Mouse (Mus musculus) A20 (cell line): ENCODE measurements around the gene Alx1.

Experiments
- DNase-seq: peaks from one replicate; pipeline ENCODE4 v3.0.0-alpha.2; 2011; ENCODE audit warnings: low read depth, low spot score

Alx1 gene

GRCm38 (mm10) chr10:103029730-103030490, at the start of gene Alx1:
Gene Alx1 (minus strand): TSS chr10:103030215.
- no peak for DNase-seq

- DNase-seq, result no peak
These were observed 19.6 kb upstream of the Alx1 start for GRCm38 (mm10) chr10:103049593-103049992.

- DNase-seq, result no peak
These were observed 16.6 kb upstream of the Alx1 start for GRCm38 (mm10) chr10:103046623-103047022.

GRCm38 (mm10) chr10:103045019-103045418, 15.0 kb upstream of the Alx1 start:
- no peak for DNase-seq

- DNase-seq, result no peak
These were observed 5.1 kb upstream of the Alx1 start for GRCm38 (mm10) chr10:103035002-103035640.

GRCm38 (mm10) chr10:103030931-103031330, 916 bp upstream of the Alx1 start:
- DNase-seq, result no peak

GRCm38 (mm10) chr10:103029132-103029729, 784 bp downstream of the Alx1 start:
- DNase-seq, result no peak

- DNase-seq, result no peak
These were observed 1.5 kb downstream of the Alx1 start for GRCm38 (mm10) chr10:103028253-103029131.

GRCm38 (mm10) chr10:103027931-103028252, 2.1 kb downstream of the Alx1 start:
- DNase-seq, result no peak

- no peak for DNase-seq
These were observed 2.6 kb downstream of the Alx1 start for GRCm38 (mm10) chr10:103027226-103027930.

GRCm38 (mm10) chr10:103026636-103027225, 3.3 kb downstream of the Alx1 start:
- DNase-seq, result no peak

- no peak for DNase-seq
These were observed 27.5 kb downstream of the Alx1 start for GRCm38 (mm10) chr10:103002556-103002955.

GRCm38 (mm10) chr10:103000902-103001301, 29.1 kb downstream of the Alx1 start:
- DNase-seq, result no peak

GRCm38 (mm10) chr10:102999584-102999983, 30.4 kb downstream of the Alx1 start:
- DNase-seq, result no peak

- DNase-seq, result no peak
These were observed 54.9 kb downstream of the Alx1 start for GRCm38 (mm10) chr10:102975106-102975505.

- no peak for DNase-seq
These were observed 70.4 kb downstream of the Alx1 start for GRCm38 (mm10) chr10:102959602-102960001.
